Mouse (Mus musculus) C2C12 (cell line): Measurements from ENCODE around the gene Rpl10a. TPM values are rescaled to one million over a fixed set of nuclear protein-coding genes. Genes with fewer than 3 reads are reported as not detected.

Experiments used
- H3K27me3 ChIP-seq: one replicate; pipeline ENCODE4 v1.6.1; 2011; ENCODE audit not compliant: control insufficient read depth, insufficient read depth, insufficient read length
- H3K36me3 ChIP-seq: one replicate; pipeline ENCODE4 v1.6.1; 2011; ENCODE audit not compliant: control insufficient read depth, insufficient read depth
- H3K4me3 ChIP-seq: one replicate; pipeline ENCODE4 v1.5.1; 2011; ENCODE audit warnings: mild to moderate bottlenecking, control low read depth; ENCODE audit not compliant: poor library complexity, insufficient read depth, severe bottlenecking
- H3K79me2 ChIP-seq: one replicate; pipeline ENCODE4 v1.6.1; 2011; ENCODE audit not compliant: control insufficient read depth, insufficient read depth
- H3K79me3 ChIP-seq: one replicate; pipeline ENCODE4 v1.6.1; 2011; ENCODE audit warnings: low read depth, control low read depth
- H3ac ChIP-seq: one replicate; pipeline ENCODE3; 2011; ENCODE audit warnings: low read depth; ENCODE audit not compliant: control insufficient read depth, insufficient read length
- CEBPB ChIP-seq: IDR thresholded peaks from one replicate; pipeline ENCODE4 v1.6.1; 2011; ENCODE audit warnings: low read depth, mild to moderate bottlenecking, control low read depth, moderate library complexity
- CTCF ChIP-seq: IDR thresholded peaks from one replicate; pipeline ENCODE4 v1.5.1; 2011; ENCODE audit not compliant: control insufficient read depth, insufficient read depth, insufficient read length
- FOSL1 ChIP-seq: IDR thresholded peaks from one replicate; pipeline ENCODE4 v1.8.0; 2011; ENCODE audit warnings: mild to moderate bottlenecking, low read length; ENCODE audit not compliant: poor library complexity, insufficient read depth, severe bottlenecking
- MAX ChIP-seq: IDR thresholded peaks from one replicate; pipeline ENCODE4 v1.6.1; 2011; ENCODE audit warnings: mild to moderate bottlenecking, control low read depth
- MYOD1 ChIP-seq: IDR thresholded peaks from one replicate; pipeline ENCODE4 v1.6.1; 2011; ENCODE audit warnings: low read depth; ENCODE audit not compliant: control insufficient read depth, insufficient read length
- MYOG ChIP-seq: IDR thresholded peaks from one replicate; pipeline ENCODE4 v1.6.1; 2011; ENCODE audit not compliant: control insufficient read depth, insufficient read length; ENCODE audit errors: extremely low read depth
- USF1 ChIP-seq: IDR thresholded peaks from one replicate; pipeline ENCODE4 v1.6.1; 2011; ENCODE audit warnings: low read depth, mild to moderate bottlenecking, control low read depth, moderate library complexity
- polyA plus RNA-seq: library from polyadenylated mRNA; unstranded; fragments of >200 nt; fragmentation: generic; extraction: Trizol; gene quantifications from one replicate; pipeline ENCODE4 v1.2.1, GENCODE M21; 2012; ENCODE audit warnings: missing spikeins

Rpl10a gene
- polyA plus RNA-seq, 1 experiment: 3,499 TPM

- no peak for TF ChIP-seq USF1
- no peak for TF ChIP-seq MYOG
- no peak for TF ChIP-seq FOSL1
- no peak for TF ChIP-seq CEBPB
- no peak for TF ChIP-seq MAX
- TF ChIP-seq CTCF: no peak
- TF ChIP-seq MYOD1: no peak
- Histone ChIP-seq H3K27me3 (no peaks in the 10 kb centered on the region), H3K79me3 (no peaks in the 10 kb centered on the region), H3K36me3 (no peaks in the 10 kb centered on the region), H3K79me2 (peaks cover 20% of the 10 kb centered on the region), H3ac (no peak overlapping the region), H3K4me3 (no peak overlapping the region)
Observed at GRCm38 (mm10) chr17:28310831-28311230, 17.4 kb upstream of the Rpl10a start.

- H3ac ChIP-seq: no peak overlapping the region
- H3K27me3 ChIP-seq: no peaks in the 10 kb centered on the region
- no peak for TF ChIP-seq MYOG
- TF ChIP-seq USF1: no peak
- TF ChIP-seq MYOD1: no peak
- no peak for TF ChIP-seq CEBPB
- TF ChIP-seq MAX: no peak
- no peak for TF ChIP-seq FOSL1
- no peak for TF ChIP-seq CTCF
- peaks cover 20% of the 10 kb centered on the region for H3K79me2 ChIP-seq
- H3K4me3 ChIP-seq: no peak overlapping the region
- no peaks in the 10 kb centered on the region for H3K79me3 ChIP-seq
- H3K36me3 ChIP-seq: no peaks in the 10 kb centered on the region
Observed at GRCm38 (mm10) chr17:28311366-28312132, 16.7 kb upstream of the Rpl10a start.

GRCm38 (mm10) chr17:28312232-28313211 lies 15.7 kb upstream of the Rpl10a start:
- H3K27me3 ChIP-seq: no peaks in the 10 kb centered on the region
- H3K36me3 ChIP-seq: peaks cover 8% of the 10 kb centered on the region
- H3K79me3 ChIP-seq: no peaks in the 10 kb centered on the region
- H3K4me3 ChIP-seq: peak overlapping the region; percentile 23
- TF ChIP-seq MYOD1: no peak
- TF ChIP-seq FOSL1: no peak
- no peak for TF ChIP-seq MAX
- TF ChIP-seq MYOG: no peak
- TF ChIP-seq CTCF: no peak
- no peak for TF ChIP-seq USF1
- TF ChIP-seq CEBPB: no peak
- H3ac ChIP-seq: no peak overlapping the region
- peaks cover 20% of the 10 kb centered on the region for H3K79me2 ChIP-seq

- TF ChIP-seq CEBPB (no peak), MAX (peak; percentile 28), MYOD1 (no peak), MYOG (no peak)
- Histone ChIP-seq H3K79me3 (no peaks in the 10 kb centered on the region), H3K27me3 (no peaks in the 10 kb centered on the region), H3K4me3 (peak within 1 kb of the TSS; percentile 59), H3K79me2 (peaks cover 20% of the 10 kb centered on the region), H3ac (peak within 1 kb of the TSS; percentile 97), H3K36me3 (peaks cover 13% of the 10 kb centered on the region)
Observed at GRCm38 (mm10) chr17:28313212-28313879, 14.9 kb upstream of the Rpl10a start, which contains the start of gene Fance. TSS of gene Fance (plus strand) at chr17:28313519.

GRCm38 (mm10) chr17:28313880-28314225 lies 14.4 kb upstream of the Rpl10a start:
- TF ChIP-seq MYOD1 (no peak), CEBPB (no peak), CTCF (no peak), FOSL1 (no peak), USF1 (no peak), MYOG (no peak), MAX (no peak)
- no peaks in the 10 kb centered on the region for H3K27me3 ChIP-seq
- peak overlapping the region; percentile 59 for H3K4me3 ChIP-seq
- H3ac ChIP-seq: peak overlapping the region; percentile 97
- no peaks in the 10 kb centered on the region for H3K79me3 ChIP-seq
- peaks cover 20% of the 10 kb centered on the region for H3K79me2 ChIP-seq
- peaks cover 16% of the 10 kb centered on the region for H3K36me3 ChIP-seq
